Mouse (Mus musculus) forebrain, embryonic 13.5 days (tissue): ENCODE data around the gene Rangrf. TPM values are rescaled to one million over a fixed set of nuclear protein-coding genes. Genes with fewer than 3 reads are reported as not detected.
"Not testable (repeated sequence)": the region's sequence is repeated elsewhere in the genome, so short reads cannot be mapped to it uniquely, and the experiment has no call there.

ENCODE experiments used
- ATAC-seq: fragments of 200-750 bp; cut with Nextera tagmentation; 2 replicates; pipeline ENCODE4 v1.8.0; 2017
- H3K27ac ChIP-seq: fragments of 300-500 bp; sonication (generic); 2 replicates; pipeline ENCODE4 v1.5.1; 2015; ENCODE audit warnings: inconsistent platforms, mild to moderate bottlenecking, moderate library complexity
- H3K27me3 ChIP-seq: fragments of 300-500 bp; sonication (generic); 2 replicates; pipeline ENCODE4 v1.6.1; 2015; ENCODE audit warnings: mild to moderate bottlenecking, inconsistent platforms
- H3K36me3 ChIP-seq: fragments of 300-500 bp; sonication (generic); 2 replicates; pipeline ENCODE4 v1.6.1; 2015; ENCODE audit warnings: mild to moderate bottlenecking, inconsistent platforms; ENCODE audit not compliant: poor library complexity, severe bottlenecking
- H3K4me1 ChIP-seq: fragments of 300-500 bp; sonication (generic); 2 replicates; pipeline ENCODE4 v1.6.1; 2015; ENCODE audit warnings: inconsistent platforms
- H3K4me2 ChIP-seq: fragments of 300-500 bp; sonication (generic); 2 replicates; pipeline ENCODE4 v1.6.1; 2015; ENCODE audit warnings: inconsistent platforms, mild to moderate bottlenecking, moderate library complexity
- H3K4me3 ChIP-seq: fragments of 300-500 bp; sonication (generic); 2 replicates; pipeline ENCODE4 v1.5.1; 2015; ENCODE audit warnings: mild to moderate bottlenecking, inconsistent platforms
- H3K9ac ChIP-seq: fragments of 300-500 bp; sonication (generic); 2 replicates; pipeline ENCODE4 v1.6.1; 2015; ENCODE audit warnings: mild to moderate bottlenecking, inconsistent platforms
- H3K9me3 ChIP-seq: fragments of 300-500 bp; sonication (generic); replicated peaks from 2 replicates; pipeline ENCODE4 v1.6.1; 2016; ENCODE audit warnings: inconsistent platforms
- WGBS: fragments of 180-500 bp; shearing (Covaris S2); methylation state at CpG from one replicate; pipeline ENCODE4 v1.1.7; 2015; 5-methylcytosine and 5-hydroxymethylcytosine counted together
- polyA plus RNA-seq: library from polyadenylated mRNA; unstranded; fragments of >200 nt; fragmentation: Nextera tagmentation; extraction: Ambion mirVana; gene quantifications from 2 replicates; pipeline ENCODE4 v1.2.1, GENCODE M21; 2015

Gene Rangrf
- 46.8 and 49.3 TPM in 2 replicates for polyA plus RNA-seq

- Histone ChIP-seq H3K9ac (0 out of 2 replicates have a peak within 1 kb of the TSS, but pooled peaks have one; percentile 5), H3K27me3 (no peaks in the 10 kb centered on the region), H3K4me1 (peaks cover 7% of the 10 kb centered on the region), H3K4me3 (peak within 1 kb of the TSS; percentile 46), H3K27ac (no peak within 1 kb of the TSS), H3K36me3 (no peaks in the 10 kb centered on the region), H3K4me2 (peak within 1 kb of the TSS; percentile 67), H3K9me3 (no peaks in the 10 kb centered on the region)
- no peak for ATAC-seq
- 85% methylated on average over 7 of the region's 7 CpGs for WGBS
Observed at GRCm38 (mm10) chr11:68975085-68975484, at the start of gene Rangrf. TSS of gene Rangrf (minus strand) at chr11:68975185.

GRCm38 (mm10) chr11:69020691-69021090 is 45.7 kb upstream of the Rangrf start:
- H3K9ac ChIP-seq: no peak overlapping the region
- H3K9me3 ChIP-seq: no peaks in the 10 kb centered on the region
- no peak overlapping the region for H3K27ac ChIP-seq
- H3K4me1 ChIP-seq: peaks cover 8% of the 10 kb centered on the region
- H3K27me3 ChIP-seq: no peaks in the 10 kb centered on the region
- no peak overlapping the region for H3K4me2 ChIP-seq
- no peak for ATAC-seq
- no peak overlapping the region for H3K4me3 ChIP-seq
- peaks cover 47% of the 10 kb centered on the region for H3K36me3 ChIP-seq

DNA sequence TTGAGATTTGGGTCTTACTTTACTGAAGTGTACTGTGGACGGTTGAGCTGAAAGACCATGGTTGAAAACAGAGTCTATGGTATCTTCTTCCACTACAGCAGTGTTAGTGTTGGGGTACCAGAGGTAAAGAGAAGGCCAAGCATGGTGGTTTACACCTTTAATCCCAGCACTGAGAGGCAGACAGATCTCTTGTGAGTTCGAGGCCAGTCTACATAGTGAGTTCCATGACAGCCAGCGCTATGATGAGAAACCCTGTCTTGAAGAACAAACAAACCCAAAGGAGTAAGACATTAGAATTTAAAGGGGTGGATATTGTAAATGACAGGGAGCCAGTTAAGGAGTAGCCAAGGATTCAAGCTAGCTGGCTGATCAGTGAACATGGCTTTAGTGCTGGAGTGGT is 41.8 kb upstream of the Rangrf start:
- Histone ChIP-seq H3K27me3 (no peaks in the 10 kb centered on the region), H3K9ac (peak overlapping the region; percentile 86), H3K4me1 (peaks cover 17% of the 10 kb centered on the region), H3K4me2 (peak overlapping the region; percentile 69), H3K36me3 (peaks cover 7% of the 10 kb centered on the region), H3K4me3 (peak overlapping the region; percentile 69), H3K27ac (peak overlapping the region; percentile 90; the same call in 1 of the 2 replicates), H3K9me3 (no peaks in the 10 kb centered on the region)
- no peak for ATAC-seq
- 62% methylated on average over 3 of the region's 3 CpGs for WGBS

- H3K36me3 ChIP-seq: 0 out of 2 replicates have a peak, but pooled peaks cover 2% of the 10 kb centered on the region
- H3K27ac ChIP-seq: peak within 1 kb of the TSS; percentile 90
- H3K4me3 ChIP-seq: peak within 1 kb of the TSS; percentile 69
- no peaks in the 10 kb centered on the region for H3K9me3 ChIP-seq
- 3% methylated on average over 38 of the region's 38 CpGs for WGBS
- no peaks in the 10 kb centered on the region for H3K27me3 ChIP-seq
- H3K4me2 ChIP-seq: peak within 1 kb of the TSS; percentile 69
- H3K4me1 ChIP-seq: peaks cover 26% of the 10 kb centered on the region
- H3K9ac ChIP-seq: peak within 1 kb of the TSS; percentile 86
- ATAC-seq: peak; percentile 95
Observed at GRCm38 (mm10) chr11:69015644-69016441, 40.9 kb upstream of the Rangrf start, which contains the start of gene Ctc1. TSS of gene Ctc1 (plus strand) at chr11:69015911.

- no peaks in the 10 kb centered on the region for H3K36me3 ChIP-seq
- peaks cover 34% of the 10 kb centered on the region for H3K4me1 ChIP-seq
- WGBS: under 1% methylated on average over 18 of the region's 18 CpGs
- peak overlapping the region; percentile 91 for H3K27ac ChIP-seq
- peak; percentile 77 for ATAC-seq
- H3K9ac ChIP-seq: peak overlapping the region; percentile 77
- peak overlapping the region; percentile 55 for H3K4me3 ChIP-seq
- no peaks in the 10 kb centered on the region for H3K9me3 ChIP-seq
- H3K4me2 ChIP-seq: peak overlapping the region; percentile 76
- no peaks in the 10 kb centered on the region for H3K27me3 ChIP-seq
Observed at GRCm38 (mm10) chr11:69012071-69012601, 37.2 kb upstream of the Rangrf start.

DNA sequence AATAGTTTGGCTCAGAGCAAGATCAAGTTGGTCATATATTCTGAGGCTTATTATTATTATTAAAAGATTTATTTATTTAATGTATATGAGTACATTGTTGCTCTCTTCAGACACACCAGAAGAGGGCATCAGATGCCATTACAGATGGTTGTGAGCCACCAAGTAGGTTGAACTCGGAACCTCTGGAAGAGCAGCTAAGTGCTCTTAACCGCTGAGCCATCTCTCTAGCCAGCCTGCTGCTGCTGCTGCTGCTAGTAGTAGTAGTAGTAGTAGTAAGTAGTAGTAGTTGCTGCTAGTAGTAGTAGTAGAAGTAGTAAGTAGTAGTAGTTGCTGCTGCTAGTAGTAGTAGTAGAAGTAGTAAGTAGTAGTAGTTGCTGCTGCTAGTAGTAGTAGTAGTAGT is 36.5 kb upstream of the Rangrf start:
- 74% methylated on average over 2 of the region's 2 CpGs for WGBS
- peaks cover 30% of the 10 kb centered on the region for H3K4me1 ChIP-seq
- H3K36me3 ChIP-seq, ATAC-seq, H3K27me3 ChIP-seq, H3K9me3 ChIP-seq: not testable (repeated sequence)
- H3K4me3 ChIP-seq: peak overlapping the region; percentile 55
- H3K4me2 ChIP-seq: peak overlapping the region; percentile 76
- peak overlapping the region; percentile 91 for H3K27ac ChIP-seq
- H3K9ac ChIP-seq: peak overlapping the region; percentile 77; the same call in 1 of the 2 replicates

DNA sequence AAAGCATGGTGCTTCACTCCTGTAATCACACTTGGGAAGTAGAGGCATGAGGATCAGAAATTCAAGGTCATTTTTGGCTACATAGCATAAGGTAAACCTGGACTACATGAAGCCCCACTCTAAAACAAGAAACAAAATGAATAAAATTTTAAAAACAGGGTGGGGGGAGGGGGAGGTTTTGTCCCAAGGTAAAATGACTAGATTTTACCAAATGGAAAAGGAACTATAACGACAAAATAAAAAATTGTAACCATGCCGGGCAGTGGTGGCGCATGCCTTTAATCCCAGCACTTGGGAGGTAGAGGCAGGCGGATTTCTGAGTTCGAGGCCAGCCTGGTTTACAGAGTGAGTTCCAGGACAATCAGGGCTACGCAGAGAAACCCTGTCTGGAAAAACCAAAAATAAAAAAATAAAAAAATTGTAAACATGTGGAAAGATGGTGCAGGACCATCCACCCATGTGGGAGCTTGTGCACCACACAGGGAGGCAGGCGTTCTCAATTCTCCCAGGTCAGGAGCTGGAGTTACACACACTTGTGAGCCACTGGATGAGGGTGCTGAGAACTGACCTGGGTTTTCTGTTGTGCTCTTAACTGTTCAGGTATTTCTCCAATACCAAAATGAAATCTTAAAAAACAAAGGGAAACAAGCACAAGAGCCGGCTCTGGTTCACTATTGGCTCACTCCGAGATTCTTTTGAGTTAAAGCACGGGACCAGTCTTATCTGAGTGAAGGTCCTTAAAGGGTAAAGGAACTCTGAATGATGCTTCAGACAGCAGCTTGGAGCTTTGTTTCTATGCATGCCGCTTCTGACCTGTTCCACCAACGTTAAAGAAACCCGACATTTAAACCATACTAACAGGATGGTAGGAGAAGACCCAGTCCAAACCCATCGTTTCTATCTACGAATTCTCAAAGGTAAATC is 35.7 kb upstream of the Rangrf start:
- Histone ChIP-seq H3K4me2 (peak overlapping the region; percentile 76; the same call in 1 of the 2 replicates), H3K27me3 (no peaks in the 10 kb centered on the region), H3K27ac (no peak overlapping the region), H3K36me3 (no peaks in the 10 kb centered on the region), H3K9ac (no peak overlapping the region), H3K4me3 (no peak overlapping the region), H3K4me1 (peaks cover 30% of the 10 kb centered on the region), H3K9me3 (no peaks in the 10 kb centered on the region)
- ATAC-seq: no peak
- WGBS: 90% methylated on average over 15 of the region's 15 CpGs

DNA sequence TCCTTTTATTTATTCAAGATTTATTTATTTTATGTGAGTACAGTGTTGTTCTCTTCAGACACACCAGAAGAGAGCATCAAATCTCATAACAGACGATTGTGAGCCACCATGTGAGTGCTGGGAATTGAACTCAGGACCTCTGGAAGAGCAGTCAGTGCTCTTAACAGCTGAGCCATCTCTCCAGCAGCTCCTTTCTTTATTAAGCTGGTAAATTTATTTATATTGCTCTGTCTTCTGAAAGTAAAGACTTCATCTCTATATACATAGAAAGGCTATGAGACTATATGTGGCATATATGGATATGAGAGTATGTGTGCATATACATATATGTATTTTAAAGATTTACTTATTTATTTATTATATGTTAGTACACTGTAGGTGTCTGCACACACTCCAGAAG is 34.5 kb upstream of the Rangrf start:
- Histone ChIP-seq H3K9ac (no peak overlapping the region), H3K27ac (no peak overlapping the region), H3K27me3 (no peaks in the 10 kb centered on the region), H3K9me3 (no peaks in the 10 kb centered on the region), H3K4me3 (no peak overlapping the region), H3K4me1 (peaks cover 25% of the 10 kb centered on the region), H3K36me3 (no peaks in the 10 kb centered on the region), H3K4me2 (no peak overlapping the region)
- 90% methylated on average over 1 of the region's 1 CpGs for WGBS
- no peak for ATAC-seq

DNA sequence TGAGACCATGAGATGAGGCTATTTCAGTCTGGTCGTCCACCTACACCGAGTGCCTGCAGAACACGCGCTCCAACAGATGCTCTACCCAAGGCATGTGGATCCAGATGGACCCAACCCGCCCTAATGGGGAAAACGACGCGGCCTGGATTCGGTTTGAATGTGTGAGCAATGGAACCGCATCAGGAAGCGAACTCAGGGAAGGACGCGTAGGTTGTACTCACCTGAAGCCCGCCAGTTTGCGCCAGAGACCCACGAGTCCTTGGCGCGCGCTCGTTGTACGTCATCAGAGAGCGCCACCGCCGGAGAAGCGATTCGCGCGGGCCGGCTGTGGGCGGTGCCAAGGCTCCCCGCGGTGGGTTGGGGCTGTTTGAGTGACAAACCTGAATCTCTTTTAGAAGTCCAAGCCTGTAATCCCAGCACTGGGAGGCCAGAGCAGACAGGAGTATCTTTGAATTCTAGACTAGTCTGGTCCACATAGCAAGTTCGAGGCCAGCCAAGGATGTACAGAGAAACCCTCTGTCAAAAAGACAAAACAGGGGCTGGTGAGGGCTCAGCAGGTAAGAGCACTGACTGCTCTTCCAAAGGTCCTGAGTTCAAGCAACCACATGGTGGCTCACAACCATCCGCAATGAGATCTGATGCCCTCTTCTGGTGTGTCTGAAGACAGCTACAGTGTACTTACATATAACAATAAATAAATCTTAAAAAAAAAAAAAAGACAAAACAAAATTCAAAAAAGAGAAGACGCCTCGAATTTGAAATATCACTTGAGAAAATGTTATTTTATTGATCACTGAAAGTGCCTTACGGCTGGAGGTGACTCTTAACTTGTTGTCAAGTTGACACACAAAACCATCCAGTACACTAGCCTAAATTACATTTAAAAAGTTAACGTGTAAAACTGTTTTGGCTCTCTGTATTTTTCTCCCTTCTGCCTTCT is 33.5 kb upstream of the Rangrf start, which contains the start of gene Pfas:
Pfas (minus strand) TSS at position 279 of the 940 bp plus-strand sequence.
- 9% methylated on average over 38 of the region's 38 CpGs for WGBS
- Histone ChIP-seq H3K4me2 (peak within 1 kb of the TSS; percentile 68), H3K4me1 (peaks cover 25% of the 10 kb centered on the region), H3K27ac (peak within 1 kb of the TSS; percentile 73), H3K36me3 (peaks cover 2% of the 10 kb centered on the region; the same call in 1 of the 2 replicates), H3K27me3 (no peaks in the 10 kb centered on the region), H3K4me3 (peak within 1 kb of the TSS; percentile 71), H3K9ac (peak within 1 kb of the TSS; percentile 75), H3K9me3 (no peaks in the 10 kb centered on the region)
- peak; percentile 85 for ATAC-seq

DNA sequence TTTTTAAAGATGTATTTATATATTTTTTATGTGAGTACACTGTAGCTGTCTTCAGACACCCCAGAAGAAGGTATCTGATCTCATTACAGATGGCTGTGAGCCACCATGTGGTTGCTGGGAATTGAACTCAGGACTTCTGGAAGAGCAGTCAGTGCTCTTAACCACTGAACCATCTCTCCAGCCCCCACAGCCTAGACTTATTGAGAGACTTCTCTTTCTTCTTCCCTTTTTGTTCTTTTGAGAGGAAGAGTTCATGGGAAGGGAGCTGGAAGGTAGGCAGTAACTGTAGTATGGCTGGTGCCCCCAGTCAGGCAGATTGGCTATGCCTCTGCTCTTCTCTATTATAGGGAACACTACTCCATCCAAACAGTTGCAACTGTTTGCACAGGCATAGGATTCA is 31.6 kb upstream of the Rangrf start:
- H3K4me3 ChIP-seq, H3K27ac ChIP-seq, H3K9me3 ChIP-seq, ATAC-seq, H3K9ac ChIP-seq, H3K27me3 ChIP-seq, H3K4me2 ChIP-seq: not testable (repeated sequence)
- peaks cover 19% of the 10 kb centered on the region for H3K4me1 ChIP-seq
- peaks cover 20% of the 10 kb centered on the region for H3K36me3 ChIP-seq

- peaks cover 34% of the 10 kb centered on the region for H3K36me3 ChIP-seq
Observed at GRCm38 (mm10) chr11:69005193-69005592, 30.2 kb upstream of the Rangrf start.

More at GRCm38 (mm10) chr11:69005193-69005592, 30.2 kb upstream of the Rangrf start:
- H3K4me3 ChIP-seq: no peak overlapping the region
- H3K4me1 ChIP-seq: peaks cover 12% of the 10 kb centered on the region
- H3K27ac ChIP-seq: no peak overlapping the region
- H3K27me3 ChIP-seq: no peaks in the 10 kb centered on the region
- 88% methylated on average over 7 of the region's 7 CpGs for WGBS
- H3K9me3 ChIP-seq: no peaks in the 10 kb centered on the region
- 0 out of 2 replicates have a peak overlapping the region, but pooled peaks have one; percentile 16 for H3K9ac ChIP-seq
- no peak overlapping the region for H3K4me2 ChIP-seq
- no peak for ATAC-seq
